Mouse (Mus musculus): Measurements from ENCODE around the gene Tyk2. TPM values are rescaled to one million over a fixed set of nuclear protein-coding genes. Genes with fewer than 3 reads are reported as not detected.

The Tyk2 gene
- 33.7 and 34.3 TPM in 2 replicates for polyA plus RNA-seq (2012; rRNA removed)

DNA sequence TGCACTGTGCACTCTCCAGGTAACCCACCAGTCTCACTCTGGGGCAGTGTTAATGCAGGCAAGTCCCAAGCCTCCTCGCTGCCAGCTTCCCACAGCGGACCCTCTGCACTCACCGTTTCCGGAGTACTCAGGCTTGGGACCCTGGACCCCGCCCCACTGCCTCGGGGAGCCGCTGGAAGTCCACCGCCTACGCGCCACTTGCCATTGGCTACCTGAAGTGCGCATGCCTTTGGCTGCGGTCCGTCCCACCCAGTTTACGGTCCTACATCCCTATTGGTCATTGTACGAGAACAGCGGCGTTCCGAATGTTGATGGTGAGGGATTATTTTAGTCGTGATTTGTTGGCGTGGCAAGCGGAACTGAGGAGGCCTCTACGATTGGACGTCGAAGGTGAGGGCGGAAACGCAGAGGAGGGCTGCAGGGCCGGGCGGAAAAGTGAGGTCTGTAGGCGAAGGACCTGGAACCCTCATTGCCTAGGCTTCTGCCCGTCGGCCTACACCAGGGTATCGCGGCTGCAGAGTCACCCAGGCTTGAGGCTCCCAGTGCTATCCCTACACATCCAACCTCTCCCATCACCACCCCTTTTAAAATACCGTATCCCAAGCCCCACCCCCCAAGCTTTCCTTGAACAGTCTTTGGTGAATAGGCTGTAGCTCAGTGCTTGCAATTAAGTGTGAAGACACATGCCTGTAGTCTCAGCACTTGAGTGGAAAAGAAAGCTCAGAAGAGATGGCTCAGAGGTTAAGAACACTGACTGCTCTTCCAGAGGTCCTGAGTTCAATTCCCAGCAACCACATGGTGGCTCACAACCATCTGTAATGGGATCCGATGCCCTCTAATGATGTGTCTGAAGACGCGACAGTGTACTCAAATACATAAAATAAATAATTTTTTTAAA lies at the start of gene Tyk2:
Gene Tyk2, minus strand, starts transcription at position 185 of the 898 bp plus-strand sequence.
- peaks cover 18% of the 10 kb centered on the region for H3K4me1 ChIP-seq (ENCODE audit: control insufficient read depth, insufficient read depth, low read length)
- TF ChIP-seq POLR2A (IDR thresholded peaks at IDR 0.05; ENCODE audit: borderline replicate concordance, extremely low read depth, low read depth, low read length) (peak; percentile 81; the same call in 1 of the 2 replicates), CTCF (IDR thresholded peaks at IDR 0.05; ENCODE audit: insufficient read depth, low read length) (no peak)
- peak within 1 kb of the TSS; percentile 89 for H3K4me3 ChIP-seq (replicated peaks; ENCODE audit: extremely low read depth, low read depth, low read length)
- WGBS, result 5% methylated on average over 37 of the region's 37 CpGs
- peak; percentile 87 for DNase-seq

DNA sequence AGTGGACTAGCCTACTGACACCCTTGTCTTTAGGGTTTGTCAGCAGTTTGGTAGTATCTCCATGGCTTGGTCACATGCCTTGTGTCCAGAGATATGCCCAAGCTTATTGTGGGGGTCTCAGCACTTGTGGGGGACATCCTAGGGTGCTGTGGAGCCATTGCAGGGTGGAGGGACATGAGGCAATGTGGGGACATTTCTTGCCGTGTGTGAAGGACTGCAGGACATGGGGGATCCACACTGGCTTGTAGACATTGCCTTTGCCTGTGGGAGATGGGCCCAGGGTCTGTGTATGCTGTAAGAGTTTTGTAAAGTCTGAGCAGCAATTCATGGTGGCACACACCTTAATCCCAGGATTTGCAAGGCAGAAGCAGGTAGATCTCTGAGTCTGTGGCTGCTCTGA lies 49.8 kb upstream of the Tyk2 start:
- Histone ChIP-seq H3K4me3 (replicated peaks; ENCODE audit: extremely low read depth, low read depth, low read length) (no peak overlapping the region), H3K4me1 (ENCODE audit: control insufficient read depth, insufficient read depth, low read length) (no peaks in the 10 kb centered on the region)
- no peak for DNase-seq
- WGBS, result 77% methylated on average over 1 of the region's 1 CpGs
- TF ChIP-seq POLR2A (IDR thresholded peaks at IDR 0.05; ENCODE audit: borderline replicate concordance, extremely low read depth, low read depth, low read length) (no peak), CTCF (IDR thresholded peaks at IDR 0.05; ENCODE audit: insufficient read depth, low read length) (no peak)

DNA sequence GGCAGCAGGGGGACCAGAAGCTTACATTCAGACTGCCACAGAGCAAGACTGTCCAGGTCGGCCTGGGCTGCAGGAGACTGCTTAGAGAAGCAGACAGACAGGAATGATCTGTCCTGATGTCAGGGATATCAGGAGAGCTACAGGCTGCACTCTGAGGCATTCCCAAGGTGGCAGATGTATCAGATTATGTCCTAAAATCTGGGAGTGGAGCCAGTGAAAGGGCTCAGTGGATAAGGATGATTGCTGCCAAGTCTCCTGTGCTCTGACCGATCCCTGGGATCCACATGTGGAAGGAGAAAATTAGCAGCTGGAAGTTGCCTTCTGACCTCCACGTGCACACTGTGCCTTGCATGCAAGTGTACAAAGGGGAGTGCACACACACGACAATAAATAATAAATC lies 49.4 kb upstream of the Tyk2 start:
- WGBS, result 49% methylated on average over 4 of the region's 4 CpGs
- Histone ChIP-seq H3K4me1 (ENCODE audit: control insufficient read depth, insufficient read depth, low read length) (no peaks in the 10 kb centered on the region), H3K4me3 (replicated peaks; ENCODE audit: extremely low read depth, low read depth, low read length) (no peak overlapping the region)
- DNase-seq, result no peak
- TF ChIP-seq CTCF (IDR thresholded peaks at IDR 0.05; ENCODE audit: insufficient read depth, low read length) (no peak), POLR2A (IDR thresholded peaks at IDR 0.05; ENCODE audit: borderline replicate concordance, extremely low read depth, low read depth, low read length) (no peak)

DNA sequence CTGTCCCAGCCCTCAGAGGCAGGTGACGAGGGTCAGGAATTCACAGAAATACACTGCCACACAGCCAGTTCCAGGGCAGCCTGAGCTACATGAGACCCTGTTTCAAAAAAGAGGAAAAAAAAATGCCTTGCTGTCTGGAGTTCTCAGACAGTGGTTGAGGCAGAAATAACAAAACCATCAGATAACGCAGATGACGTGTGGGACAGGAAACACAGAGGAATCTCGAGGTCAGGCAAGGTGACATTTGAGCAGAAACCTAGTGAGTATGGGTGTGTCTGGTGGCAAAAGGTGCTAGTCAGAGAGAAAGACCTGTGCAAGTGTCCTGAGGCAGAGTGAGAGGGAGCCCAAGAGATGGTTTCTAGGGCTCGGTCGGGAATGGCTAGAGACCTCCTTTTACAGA lies 41.3 kb upstream of the Tyk2 start:
- no peak overlapping the region for H3K4me3 ChIP-seq (replicated peaks; ENCODE audit: extremely low read depth, low read depth, low read length)
- no peak for DNase-seq
- WGBS, result 64% methylated on average over 6 of the region's 6 CpGs
- H3K4me1 ChIP-seq (ENCODE audit: control insufficient read depth, insufficient read depth, low read length), result peaks cover 5% of the 10 kb centered on the region; the same call in 1 of the 2 replicates
- TF ChIP-seq CTCF (IDR thresholded peaks at IDR 0.05; ENCODE audit: insufficient read depth, low read length) (no peak), POLR2A (IDR thresholded peaks at IDR 0.05; ENCODE audit: borderline replicate concordance, extremely low read depth, low read depth, low read length) (no peak)

DNA sequence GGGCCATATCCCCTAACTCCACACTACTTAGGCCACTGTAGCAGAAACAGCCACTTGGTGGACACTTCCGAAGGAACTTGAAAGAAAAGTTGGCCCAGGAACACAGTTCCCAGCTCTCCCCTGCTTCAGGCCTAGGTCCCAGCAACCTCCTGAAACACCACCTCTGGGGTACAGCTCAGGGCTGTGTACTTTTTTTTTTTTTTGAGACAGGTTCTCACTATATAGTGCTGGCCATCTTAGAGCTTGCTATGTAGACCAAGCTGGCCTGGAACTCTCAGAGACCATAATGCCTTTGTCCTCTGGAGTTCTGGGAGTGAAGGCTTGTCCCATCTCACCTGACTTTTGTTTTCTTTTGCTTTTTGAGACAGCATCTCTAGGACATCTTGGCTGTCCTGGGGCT lies 38.1 kb upstream of the Tyk2 start:
- 48% methylated on average over 1 of the region's 1 CpGs for WGBS
- H3K4me3 ChIP-seq (replicated peaks; ENCODE audit: extremely low read depth, low read depth, low read length), result no peak overlapping the region
- TF ChIP-seq POLR2A (IDR thresholded peaks at IDR 0.05; ENCODE audit: borderline replicate concordance, extremely low read depth, low read depth, low read length) (no peak), CTCF (IDR thresholded peaks at IDR 0.05; ENCODE audit: insufficient read depth, low read length) (no peak)
- DNase-seq, result no peak
- H3K4me1 ChIP-seq (ENCODE audit: control insufficient read depth, insufficient read depth, low read length), result peaks cover 18% of the 10 kb centered on the region

DNA sequence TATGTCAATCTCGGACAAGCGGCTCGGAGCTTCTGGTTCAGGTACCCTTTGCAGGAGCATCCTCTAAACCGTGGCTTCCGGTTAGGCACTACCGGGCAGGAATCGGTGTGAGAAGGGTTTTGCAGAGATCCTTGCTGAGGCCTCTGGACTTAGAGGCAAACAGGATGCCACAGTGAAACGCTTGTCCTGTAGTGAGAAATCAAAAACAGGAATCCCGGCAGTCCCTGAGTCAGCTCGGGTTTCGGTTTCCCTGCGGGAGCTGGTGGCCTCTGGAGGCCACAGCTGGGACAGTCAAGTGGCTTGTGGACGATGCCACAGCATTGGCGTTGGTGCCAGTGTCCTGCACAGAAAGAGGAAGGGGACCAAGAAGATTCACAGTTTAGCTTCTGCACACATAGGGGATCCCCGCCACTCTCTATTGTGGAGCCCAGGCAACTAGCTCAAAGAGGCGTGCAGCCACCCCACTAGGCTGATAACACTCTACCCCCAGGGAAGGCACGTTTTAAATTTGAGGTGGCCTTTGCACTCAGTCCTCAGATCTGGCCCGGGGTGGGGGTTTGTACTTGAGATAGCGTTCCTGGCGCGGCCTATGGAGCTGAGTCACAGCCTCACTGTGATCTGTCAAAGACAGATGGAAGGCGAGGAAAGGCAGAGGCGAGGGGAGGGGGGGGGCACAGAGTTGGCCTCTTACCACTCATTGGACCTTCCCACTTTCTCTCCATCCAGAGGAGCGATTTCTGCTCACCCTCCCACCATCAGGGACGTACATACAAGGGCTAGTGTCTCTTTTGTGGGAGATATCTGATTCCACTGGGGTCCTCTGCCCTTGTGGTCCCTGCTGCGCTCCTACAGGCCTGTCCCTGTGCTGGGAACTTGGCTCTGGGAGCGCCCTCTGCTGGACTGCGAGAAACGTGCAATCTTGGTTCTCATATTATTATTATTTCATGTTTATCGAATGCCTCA lies 37.4 kb upstream of the Tyk2 start:
- H3K4me1 ChIP-seq (ENCODE audit: control insufficient read depth, insufficient read depth, low read length), result peaks cover 20% of the 10 kb centered on the region
- peak overlapping the region; percentile 48 for H3K4me3 ChIP-seq (replicated peaks; ENCODE audit: extremely low read depth, low read depth, low read length)
- DNase-seq, result peak; percentile 75
- 9% methylated on average over 30 of the region's 30 CpGs for WGBS
- TF ChIP-seq CTCF (IDR thresholded peaks at IDR 0.05; ENCODE audit: insufficient read depth, low read length) (peak; percentile 84), POLR2A (IDR thresholded peaks at IDR 0.05; ENCODE audit: borderline replicate concordance, extremely low read depth, low read depth, low read length) (peak; percentile 55; the same call in 1 of the 2 replicates)

DNA sequence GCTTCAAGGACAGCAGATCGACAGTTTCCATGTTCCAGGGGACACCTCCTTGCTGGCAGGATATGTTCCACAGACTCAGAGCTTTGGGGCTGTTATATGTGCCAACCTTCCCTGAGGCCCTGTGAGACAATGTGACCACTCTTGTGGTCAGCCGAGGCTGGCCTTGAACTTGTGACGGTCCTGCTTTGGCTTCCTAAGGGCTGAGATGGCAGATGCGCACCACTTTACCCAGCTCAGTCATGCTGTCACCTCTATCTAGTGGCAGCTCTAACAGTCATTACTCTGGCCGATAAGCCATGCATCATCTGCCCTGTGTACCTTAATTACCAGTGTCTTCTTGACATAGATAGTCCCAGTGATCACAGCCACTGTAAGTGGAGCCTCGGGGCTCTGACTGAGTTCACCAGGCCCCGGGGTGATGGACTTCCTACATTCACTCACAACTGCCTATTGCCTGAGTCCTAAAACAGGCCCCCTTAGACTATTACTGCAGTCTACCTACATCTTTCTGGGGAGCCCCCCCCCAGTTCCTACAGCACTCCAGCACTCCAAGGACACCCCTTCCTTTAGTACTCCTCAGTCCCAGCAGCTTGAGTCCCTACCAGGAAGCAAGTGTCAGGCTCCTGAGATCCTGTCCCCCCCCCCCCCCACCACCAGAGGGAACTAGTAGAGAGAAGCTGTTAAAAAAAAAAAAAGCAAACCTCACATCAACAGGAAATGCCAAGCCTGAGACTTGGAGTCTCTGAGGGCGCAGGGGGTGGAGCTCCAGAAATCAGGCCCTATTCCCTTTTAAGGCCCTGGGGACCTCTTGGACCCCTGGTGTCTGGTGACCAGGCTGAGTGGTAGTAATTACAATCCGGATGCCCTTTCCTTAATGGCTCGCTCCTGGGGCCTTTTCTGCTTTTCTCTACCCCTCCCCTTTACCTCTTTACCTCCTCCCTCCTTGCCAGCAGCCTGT lies 36.4 kb upstream of the Tyk2 start:
- 52% methylated on average over 10 of the region's 10 CpGs for WGBS
- Histone ChIP-seq H3K4me3 (replicated peaks; ENCODE audit: extremely low read depth, low read depth, low read length) (peak overlapping the region; percentile 48), H3K4me1 (ENCODE audit: control insufficient read depth, insufficient read depth, low read length) (peaks cover 20% of the 10 kb centered on the region)
- peak; percentile 25 for DNase-seq
- TF ChIP-seq POLR2A (IDR thresholded peaks at IDR 0.05; ENCODE audit: borderline replicate concordance, extremely low read depth, low read depth, low read length) (no peak), CTCF (IDR thresholded peaks at IDR 0.05; ENCODE audit: insufficient read depth, low read length) (no peak)

DNA sequence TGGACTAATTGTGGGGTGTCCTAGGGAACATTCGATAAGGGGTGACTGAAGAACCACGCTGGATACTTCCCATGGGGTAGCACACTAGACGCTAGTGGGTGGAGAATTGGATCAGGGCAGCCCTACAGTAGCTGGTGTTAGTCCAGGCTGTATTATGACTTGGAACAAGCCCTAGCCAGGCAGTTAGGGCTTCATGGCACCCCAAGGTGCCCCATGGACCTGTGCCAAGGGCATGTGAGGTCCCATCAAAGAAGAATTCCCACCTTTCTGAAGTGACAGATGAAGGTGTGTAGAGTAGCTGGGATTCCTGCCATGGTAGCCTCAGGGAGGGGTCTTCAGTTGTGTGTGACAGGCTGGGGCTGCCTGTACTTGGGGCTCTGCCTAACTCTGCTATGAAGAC lies 35.5 kb upstream of the Tyk2 start:
- no peak for DNase-seq
- Histone ChIP-seq H3K4me3 (replicated peaks; ENCODE audit: extremely low read depth, low read depth, low read length) (peak overlapping the region; percentile 16), H3K4me1 (ENCODE audit: control insufficient read depth, insufficient read depth, low read length) (peaks cover 20% of the 10 kb centered on the region)
- TF ChIP-seq CTCF (IDR thresholded peaks at IDR 0.05; ENCODE audit: insufficient read depth, low read length) (no peak), POLR2A (IDR thresholded peaks at IDR 0.05; ENCODE audit: borderline replicate concordance, extremely low read depth, low read depth, low read length) (no peak)
- WGBS, result 33% methylated on average over 3 of the region's 3 CpGs

All from lung, adult 2 months (tissue).